Mouse (Mus musculus): Measurements from ENCODE around the gene Brd2. TPM values are rescaled to one million over a fixed set of nuclear protein-coding genes. Genes with fewer than 3 reads are reported as not detected.

Brd2 gene
- polyA plus RNA-seq, 1 experiment from 2014 or later = 106 TPM

DNA sequence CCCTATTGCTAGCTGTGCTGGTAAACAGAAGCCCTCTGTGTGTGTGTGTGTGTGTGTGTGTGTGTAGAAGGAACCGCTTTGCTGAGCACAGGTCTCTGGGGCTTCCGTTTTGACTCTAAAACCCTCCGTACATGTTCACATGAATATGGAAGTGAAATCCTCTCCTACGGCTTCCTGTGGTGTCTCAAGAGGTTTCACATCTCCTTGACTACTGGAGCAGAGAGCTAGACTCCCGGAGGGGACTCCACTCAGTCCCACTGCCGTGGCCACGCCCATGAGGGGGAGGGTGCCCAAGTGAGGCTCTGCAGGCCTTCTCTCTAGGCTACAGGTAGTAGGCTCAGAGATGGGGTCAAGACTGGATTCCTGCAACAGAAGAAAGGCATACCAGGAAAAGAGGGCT lies 20.6 kb upstream of the Brd2 start, which contains the start of gene H2-DMb2:
Gene H2-DMb2, plus strand, starts transcription at position 275 of the 400 bp plus-strand sequence.
- H3K27ac ChIP-seq = peak within 1 kb of the TSS; percentile 56
- peak; percentile 72; the same call in 1 of the 2 replicates for ATAC-seq (ENCODE audit: borderline replicate concordance, extremely low read depth, low FRiP score, low TSS enrichment)
- H3K36me3 ChIP-seq = no peaks in the 10 kb centered on the region
- 20% methylated on average over 7 of the region's 7 CpGs for WGBS
- no peak within 1 kb of the TSS for H3K4me3 ChIP-seq
- peaks cover 33% of the 10 kb centered on the region for H3K27me3 ChIP-seq
- H3K9me3 ChIP-seq = no peaks in the 10 kb centered on the region
- H3K4me2 ChIP-seq = peak within 1 kb of the TSS; percentile 18; the same call in 1 of the 2 replicates
- peaks cover 19% of the 10 kb centered on the region for H3K4me1 ChIP-seq
- no peak within 1 kb of the TSS for H3K9ac ChIP-seq

DNA sequence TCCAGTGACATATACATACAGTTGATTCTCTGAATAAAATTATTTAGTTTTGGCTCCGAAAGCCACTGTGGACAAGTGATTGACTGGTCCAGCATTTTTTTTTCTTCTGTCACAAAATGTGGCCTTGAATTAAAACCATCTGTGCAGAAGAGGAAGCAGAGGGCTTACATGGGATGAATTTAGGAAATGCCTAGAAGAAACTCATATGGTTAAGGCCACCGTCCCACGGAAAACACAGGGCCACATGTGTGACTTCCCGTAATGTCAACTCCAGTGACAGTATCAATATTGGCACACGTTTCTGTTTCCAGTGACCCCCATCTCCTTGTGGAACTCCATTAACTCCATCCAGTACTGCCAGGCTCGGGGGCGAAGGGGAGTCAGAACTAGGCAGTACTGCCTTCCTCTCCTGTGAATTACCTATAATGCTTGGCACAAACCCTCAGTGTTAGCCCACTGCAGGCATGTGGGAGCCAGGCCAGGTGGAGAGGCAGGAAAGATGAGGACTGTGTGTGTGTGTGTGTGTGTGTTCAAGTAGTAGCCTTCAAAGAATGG lies 20.1 kb upstream of the Brd2 start:
- Histone ChIP-seq H3K4me2 (peak overlapping the region; percentile 18; the same call in 1 of the 2 replicates), H3K27me3 (peaks cover 38% of the 10 kb centered on the region), H3K27ac (peak overlapping the region; percentile 56), H3K4me3 (no peak overlapping the region), H3K36me3 (no peaks in the 10 kb centered on the region), H3K9ac (no peak overlapping the region), H3K4me1 (peaks cover 19% of the 10 kb centered on the region), H3K9me3 (no peaks in the 10 kb centered on the region)
- ATAC-seq (ENCODE audit: borderline replicate concordance, extremely low read depth, low FRiP score, low TSS enrichment) = peak; percentile 28; the same call in 1 of the 2 replicates
- 51% methylated on average over 7 of the region's 7 CpGs for WGBS

DNA sequence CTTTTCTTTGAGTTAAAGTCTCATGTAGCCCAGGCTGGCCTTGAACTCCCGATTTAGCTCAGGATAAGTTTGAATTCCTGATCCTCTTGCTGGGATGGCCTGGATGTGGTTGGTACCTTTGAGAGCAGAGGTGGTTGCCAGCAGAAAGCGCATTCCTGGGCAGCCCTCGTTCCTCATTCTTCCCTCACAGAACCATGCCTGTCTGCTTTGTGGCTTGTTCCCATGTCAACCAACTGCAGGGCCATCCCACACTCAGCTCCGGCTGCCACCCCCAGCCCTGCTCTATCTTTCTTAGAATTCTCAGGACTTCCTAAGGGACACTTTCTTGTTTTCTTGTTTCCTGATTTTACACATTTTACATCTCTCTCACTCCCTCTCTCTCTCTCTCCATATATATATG lies 19.0 kb upstream of the Brd2 start:
- no peak for ATAC-seq (ENCODE audit: borderline replicate concordance, extremely low read depth, low FRiP score, low TSS enrichment)
- no peaks in the 10 kb centered on the region for H3K9me3 ChIP-seq
- H3K27ac ChIP-seq = no peak overlapping the region
- no peaks in the 10 kb centered on the region for H3K36me3 ChIP-seq
- H3K27me3 ChIP-seq = peaks cover 46% of the 10 kb centered on the region
- H3K4me3 ChIP-seq = no peak overlapping the region
- peaks cover 19% of the 10 kb centered on the region for H3K4me1 ChIP-seq
- H3K4me2 ChIP-seq = no peak overlapping the region
- 63% methylated on average over 4 of the region's 4 CpGs for WGBS
- no peak overlapping the region for H3K9ac ChIP-seq

DNA sequence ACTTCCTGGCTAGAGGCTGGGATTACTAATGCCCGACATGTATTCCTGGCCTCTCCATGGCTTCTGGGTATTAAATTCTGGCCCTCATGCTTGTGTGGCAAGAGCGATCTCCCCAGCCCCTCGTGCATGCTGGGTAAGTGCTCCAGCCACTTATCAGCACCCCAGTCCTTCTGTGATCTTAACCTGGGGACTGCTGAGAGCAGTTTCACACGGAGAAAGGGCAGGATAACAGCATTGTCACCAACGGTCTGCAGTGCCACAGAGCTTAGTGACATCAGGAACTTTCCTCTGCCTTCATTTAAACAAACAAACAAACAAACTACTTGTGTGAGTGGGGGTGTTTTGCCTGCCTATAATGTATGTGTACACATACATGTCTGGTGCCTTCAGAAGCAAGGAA lies 17.8 kb upstream of the Brd2 start:
- Histone ChIP-seq H3K27me3 (peaks cover 48% of the 10 kb centered on the region), H3K9ac (no peak overlapping the region), H3K36me3 (no peaks in the 10 kb centered on the region), H3K4me3 (no peak overlapping the region), H3K27ac (no peak overlapping the region), H3K4me2 (peak overlapping the region; percentile 55), H3K4me1 (peaks cover 27% of the 10 kb centered on the region), H3K9me3 (no peaks in the 10 kb centered on the region)
- no peak for ATAC-seq (ENCODE audit: borderline replicate concordance, extremely low read depth, low FRiP score, low TSS enrichment)
- 5% methylated on average over 5 of the region's 5 CpGs for WGBS

DNA sequence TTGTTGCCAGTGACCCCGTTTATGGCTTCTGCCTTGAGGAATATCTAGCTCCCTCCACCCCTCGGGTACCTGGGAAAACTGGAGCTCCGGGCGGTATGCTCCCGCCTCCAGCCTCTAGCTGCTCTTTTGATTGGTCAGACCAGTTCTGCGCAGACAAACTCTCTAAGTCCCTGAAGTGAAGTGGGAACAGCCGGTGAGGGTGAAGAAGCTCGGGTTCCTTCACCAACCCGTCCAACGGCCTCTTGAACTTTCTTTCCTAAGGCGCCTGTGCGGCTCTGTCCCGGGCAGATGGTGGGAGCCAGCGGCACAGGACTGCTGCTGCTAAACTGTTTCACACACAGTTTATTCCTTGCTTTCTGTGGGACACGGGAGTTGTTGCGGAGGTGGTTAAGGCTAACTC lies 17.0 kb upstream of the Brd2 start:
- no peaks in the 10 kb centered on the region for H3K9me3 ChIP-seq
- H3K9ac ChIP-seq = 0 out of 2 replicates have a peak overlapping the region, but pooled peaks have one; percentile 25
- H3K27me3 ChIP-seq = peaks cover 48% of the 10 kb centered on the region
- WGBS = 4% methylated on average over 16 of the region's 16 CpGs
- no peak overlapping the region for H3K27ac ChIP-seq
- H3K4me1 ChIP-seq = peaks cover 27% of the 10 kb centered on the region
- no peaks in the 10 kb centered on the region for H3K36me3 ChIP-seq
- peak overlapping the region; percentile 22 for H3K4me3 ChIP-seq
- peak overlapping the region; percentile 55 for H3K4me2 ChIP-seq
- ATAC-seq (ENCODE audit: borderline replicate concordance, extremely low read depth, low FRiP score, low TSS enrichment) = no peak

DNA sequence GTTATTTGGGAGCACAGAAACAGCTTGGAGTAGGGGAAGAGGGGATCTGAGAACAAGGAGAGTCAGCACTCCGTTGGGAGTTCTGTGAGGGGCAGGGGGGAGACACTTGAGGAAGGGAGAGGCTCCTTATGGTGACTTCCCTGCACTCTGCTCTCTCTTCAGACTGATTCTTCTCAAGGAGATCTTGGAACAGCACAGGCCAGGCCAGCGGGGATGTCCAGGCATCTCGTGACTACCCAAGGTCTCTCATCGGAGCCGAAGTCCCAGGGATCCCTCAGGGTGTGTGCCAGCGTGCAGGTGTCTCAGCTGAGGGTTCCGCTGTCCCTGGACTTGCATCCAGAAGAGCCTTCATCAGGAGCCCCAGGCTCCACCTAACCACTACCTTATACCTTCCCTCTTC lies 16.2 kb upstream of the Brd2 start:
- H3K9me3 ChIP-seq = no peaks in the 10 kb centered on the region
- H3K27ac ChIP-seq = no peak overlapping the region
- H3K4me2 ChIP-seq = no peak overlapping the region
- no peak overlapping the region for H3K9ac ChIP-seq
- peaks cover 48% of the 10 kb centered on the region for H3K27me3 ChIP-seq
- no peaks in the 10 kb centered on the region for H3K36me3 ChIP-seq
- peaks cover 27% of the 10 kb centered on the region for H3K4me1 ChIP-seq
- no peak for ATAC-seq (ENCODE audit: borderline replicate concordance, extremely low read depth, low FRiP score, low TSS enrichment)
- WGBS = 76% methylated on average over 7 of the region's 7 CpGs
- no peak overlapping the region for H3K4me3 ChIP-seq

DNA sequence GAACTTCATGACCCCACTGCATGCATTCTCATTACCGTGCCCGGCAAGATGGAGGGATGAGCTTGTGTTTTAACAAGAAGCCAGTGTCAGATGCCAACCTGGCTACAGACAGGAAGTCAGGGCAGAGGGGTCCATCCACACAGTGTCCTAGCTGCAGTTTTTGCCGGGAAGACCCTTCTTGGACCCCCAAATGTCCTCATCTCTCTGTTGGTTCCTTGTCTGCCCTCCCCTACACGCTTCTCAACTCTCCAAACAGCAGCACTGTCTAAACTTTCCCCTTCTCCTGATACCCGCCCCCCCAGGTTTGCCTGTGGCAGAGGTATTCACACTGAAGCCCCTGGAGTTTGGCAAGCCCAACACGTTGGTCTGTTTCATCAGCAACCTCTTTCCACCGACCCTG lies 15.2 kb upstream of the Brd2 start:
- Histone ChIP-seq H3K27me3 (peaks cover 48% of the 10 kb centered on the region), H3K9me3 (no peaks in the 10 kb centered on the region), H3K4me1 (peaks cover 23% of the 10 kb centered on the region), H3K9ac (no peak overlapping the region), H3K36me3 (no peaks in the 10 kb centered on the region), H3K4me2 (no peak overlapping the region), H3K27ac (no peak overlapping the region), H3K4me3 (no peak overlapping the region)
- no peak for ATAC-seq (ENCODE audit: borderline replicate concordance, extremely low read depth, low FRiP score, low TSS enrichment)
- 59% methylated on average over 7 of the region's 7 CpGs for WGBS

DNA sequence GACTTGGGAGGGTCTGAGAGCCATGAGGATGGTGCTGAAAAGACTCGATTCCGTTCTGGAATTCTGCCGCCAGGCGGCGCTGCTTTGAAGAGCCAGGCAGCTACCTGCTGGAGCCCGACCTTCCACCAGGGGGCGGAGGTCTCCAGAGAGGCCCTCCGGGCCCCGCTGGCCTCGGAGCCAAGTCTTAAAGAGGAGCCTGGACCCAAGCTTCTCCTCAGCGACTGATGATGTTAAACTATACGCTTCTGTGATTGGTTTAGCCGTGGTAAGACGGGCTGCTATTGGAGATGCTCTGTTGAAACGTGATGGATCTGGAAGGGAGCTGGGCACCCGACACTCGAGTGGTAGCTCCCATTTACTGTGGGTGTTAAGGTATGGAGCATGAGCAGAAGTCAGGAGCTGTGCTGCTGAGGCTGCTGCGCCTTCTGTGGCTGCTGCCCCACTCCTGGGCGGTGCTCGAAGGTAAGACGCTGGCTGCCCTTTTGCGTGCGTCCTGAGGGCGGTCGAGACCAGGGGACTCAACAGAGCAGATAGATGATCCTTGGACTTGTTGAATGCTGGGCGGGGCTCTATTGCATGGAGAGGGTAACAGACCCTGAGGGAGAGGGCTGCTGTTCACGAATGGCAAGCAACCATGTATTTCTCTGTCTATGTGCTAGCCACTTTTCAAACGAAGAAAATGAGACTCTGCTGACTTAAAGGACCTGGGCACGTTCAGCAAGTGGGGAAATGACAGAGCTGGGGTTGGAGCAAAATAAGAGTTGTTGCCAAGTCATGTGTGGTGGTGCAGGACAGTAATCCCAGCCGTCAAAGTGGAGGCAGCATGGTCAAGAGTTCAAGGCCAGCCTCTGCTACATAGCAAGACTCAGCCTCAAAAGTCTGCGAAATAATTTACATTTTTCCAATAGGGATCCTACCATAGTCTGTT lies 13.1 kb upstream of the Brd2 start:
- Histone ChIP-seq H3K36me3 (no peaks in the 10 kb centered on the region), H3K27me3 (peaks cover 38% of the 10 kb centered on the region), H3K9ac (no peak overlapping the region), H3K4me3 (peak overlapping the region; percentile 38), H3K9me3 (no peaks in the 10 kb centered on the region), H3K4me2 (peak overlapping the region; percentile 77), H3K27ac (no peak overlapping the region), H3K4me1 (peaks cover 22% of the 10 kb centered on the region)
- peak; percentile 97 for ATAC-seq (ENCODE audit: borderline replicate concordance, extremely low read depth, low FRiP score, low TSS enrichment)
- 6% methylated on average over 31 of the region's 31 CpGs for WGBS

DNA sequence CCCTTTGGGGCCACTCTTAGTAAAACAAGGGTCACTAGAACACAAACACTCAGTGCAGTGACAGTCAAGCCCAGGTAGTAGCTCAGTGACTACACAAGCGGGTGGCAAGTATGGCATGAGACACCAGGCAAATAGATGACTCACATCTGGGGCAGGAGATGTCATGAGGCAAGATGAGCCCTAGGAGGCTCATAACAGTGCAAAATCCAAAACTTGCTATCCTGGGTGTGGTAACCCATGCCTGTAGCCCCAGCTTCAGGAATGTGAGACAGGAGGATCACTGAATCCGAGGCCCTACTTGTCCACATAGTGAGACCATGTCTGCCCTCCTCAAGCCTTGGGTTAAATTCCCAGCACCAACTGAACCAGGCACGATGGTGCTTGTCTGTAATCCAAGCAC lies 12.0 kb upstream of the Brd2 start:
- WGBS = 72% methylated on average over 3 of the region's 3 CpGs
- peaks cover 28% of the 10 kb centered on the region for H3K27me3 ChIP-seq
- no peak for ATAC-seq (ENCODE audit: borderline replicate concordance, extremely low read depth, low FRiP score, low TSS enrichment)
- no peak overlapping the region for H3K9ac ChIP-seq
- H3K36me3 ChIP-seq = no peaks in the 10 kb centered on the region
- H3K4me2 ChIP-seq = no peak overlapping the region
- no peak overlapping the region for H3K27ac ChIP-seq
- H3K4me3 ChIP-seq = no peak overlapping the region
- H3K9me3 ChIP-seq = no peaks in the 10 kb centered on the region
- peaks cover 16% of the 10 kb centered on the region for H3K4me1 ChIP-seq

DNA sequence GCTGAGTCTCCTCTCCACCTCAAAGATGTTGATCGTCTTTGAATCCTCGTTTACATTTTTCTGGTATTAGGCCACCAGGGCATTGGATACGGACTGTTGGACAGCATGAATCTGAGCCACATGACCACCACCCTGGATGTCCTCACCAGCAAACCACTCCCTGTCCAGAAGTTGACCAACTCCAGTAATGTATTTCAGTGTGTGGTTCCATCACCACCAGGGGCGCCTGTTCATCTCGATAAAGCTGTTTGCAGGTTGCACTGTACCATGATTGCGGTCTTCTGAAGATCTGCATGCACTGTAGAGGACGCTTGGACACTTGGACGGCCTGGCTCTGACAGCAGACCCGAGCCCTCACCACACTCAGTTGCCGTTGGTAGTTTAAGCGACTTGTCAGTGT lies 10.9 kb upstream of the Brd2 start:
- peaks cover 22% of the 10 kb centered on the region for H3K4me1 ChIP-seq
- H3K36me3 ChIP-seq = no peaks in the 10 kb centered on the region
- ATAC-seq (ENCODE audit: borderline replicate concordance, extremely low read depth, low FRiP score, low TSS enrichment) = no peak
- H3K4me3 ChIP-seq = no peak overlapping the region
- no peak overlapping the region for H3K4me2 ChIP-seq
- 77% methylated on average over 11 of the region's 11 CpGs for WGBS
- H3K9me3 ChIP-seq = no peaks in the 10 kb centered on the region
- no peak overlapping the region for H3K27ac ChIP-seq
- H3K27me3 ChIP-seq = peaks cover 17% of the 10 kb centered on the region
- no peak overlapping the region for H3K9ac ChIP-seq

DNA sequence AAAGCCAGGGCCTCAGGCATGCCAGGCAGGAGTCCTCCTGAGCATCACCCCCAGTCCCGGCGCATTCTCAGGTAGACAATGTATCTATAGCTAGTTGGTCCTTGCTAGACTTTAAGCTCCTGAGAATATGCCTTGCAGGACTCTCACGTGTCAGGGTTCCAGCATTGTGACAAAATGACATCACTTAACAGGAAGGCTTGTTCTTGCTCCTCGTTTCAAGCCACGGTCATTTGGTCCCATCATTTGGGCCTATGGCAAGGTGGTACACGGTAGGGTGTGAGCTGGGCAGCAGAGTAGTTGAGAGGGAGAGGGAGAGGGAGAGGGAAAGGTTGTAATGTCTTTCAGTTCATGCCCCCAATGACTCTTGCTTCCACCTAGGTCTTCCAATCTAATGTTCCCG lies 9.5 kb upstream of the Brd2 start:
- H3K27ac ChIP-seq = no peak overlapping the region
- no peak for ATAC-seq (ENCODE audit: borderline replicate concordance, extremely low read depth, low FRiP score, low TSS enrichment)
- no peak overlapping the region for H3K9ac ChIP-seq
- peaks cover 6% of the 10 kb centered on the region; the same call in 1 of the 2 replicates for H3K27me3 ChIP-seq
- no peak overlapping the region for H3K4me2 ChIP-seq
- no peak overlapping the region for H3K4me3 ChIP-seq
- WGBS = 81% methylated on average over 7 of the region's 7 CpGs
- H3K4me1 ChIP-seq = peaks cover 34% of the 10 kb centered on the region
- H3K9me3 ChIP-seq = no peaks in the 10 kb centered on the region
- no peaks in the 10 kb centered on the region for H3K36me3 ChIP-seq

Measured in lung, embryonic 15.5 days (tissue).